Mouse (Mus musculus) activated CD4-positive, CD25-positive, alpha-beta regulatory T cell, adult 4 months (primary cell): ENCODE data around the gene Rtl4. TPM values are rescaled to one million over a fixed set of nuclear protein-coding genes. Genes with fewer than 3 reads are reported as not detected.

Experiments
- ATAC-seq: one replicate; pipeline ENCODE4 v1.8.0; 2017
- polyA plus RNA-seq, 2 experiments: library from polyadenylated mRNA; unstranded; fragments of 100-300 nt; shearing (Covaris generic); gene quantifications; one replicate each; pipeline ENCODE4 v1.2.1; 2017

Rtl4 gene
- polyA plus RNA-seq: not detected

DNA sequence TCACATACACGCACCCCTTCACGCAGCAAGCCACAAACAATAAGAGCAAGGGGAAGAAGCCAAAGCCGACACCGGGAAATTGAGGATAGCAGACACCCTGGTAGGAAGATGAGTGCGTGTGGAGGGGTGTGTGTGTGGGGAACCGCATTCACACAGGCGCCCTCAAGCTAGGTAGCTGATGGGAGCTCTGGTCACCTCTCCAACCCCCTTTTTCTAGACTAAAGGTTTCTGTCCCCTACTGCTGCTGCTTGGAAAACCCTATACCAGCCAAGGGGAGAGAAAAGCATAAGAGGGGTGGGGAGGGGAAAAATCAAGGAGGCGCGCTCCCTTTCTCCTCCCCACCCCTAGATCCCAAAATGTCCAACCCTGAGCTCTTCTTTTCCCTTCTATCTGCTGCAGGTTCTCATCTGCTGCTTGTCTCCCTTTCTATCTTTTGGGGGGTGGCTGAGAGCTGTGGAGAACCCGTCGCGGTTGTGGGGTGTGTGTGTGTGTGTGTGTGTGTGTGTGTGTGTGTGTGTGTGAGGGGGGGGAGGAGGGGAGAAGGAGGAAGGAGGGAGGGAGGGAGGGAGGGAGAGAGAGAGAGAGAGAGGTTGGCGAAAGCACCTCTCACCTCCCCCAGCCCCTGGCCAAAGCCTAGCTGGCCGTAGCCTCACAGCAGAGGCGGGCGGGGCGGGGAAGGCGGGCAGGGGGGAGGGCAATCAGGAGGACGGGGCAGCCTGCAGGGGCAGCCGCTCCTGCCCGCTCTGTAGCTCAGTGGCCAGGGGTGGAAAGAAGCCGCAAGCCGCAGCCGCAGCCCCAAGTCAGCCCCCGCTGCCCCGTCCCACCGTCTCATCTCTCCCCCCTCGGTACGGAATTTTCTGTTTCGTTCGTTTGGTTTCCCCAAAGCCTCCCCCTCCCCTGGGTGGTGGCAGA, at the start of gene Rtl4:
TSS of gene Rtl4 (plus strand) at position 701 of the 912 bp plus-strand sequence.
- no peak for ATAC-seq

DNA sequence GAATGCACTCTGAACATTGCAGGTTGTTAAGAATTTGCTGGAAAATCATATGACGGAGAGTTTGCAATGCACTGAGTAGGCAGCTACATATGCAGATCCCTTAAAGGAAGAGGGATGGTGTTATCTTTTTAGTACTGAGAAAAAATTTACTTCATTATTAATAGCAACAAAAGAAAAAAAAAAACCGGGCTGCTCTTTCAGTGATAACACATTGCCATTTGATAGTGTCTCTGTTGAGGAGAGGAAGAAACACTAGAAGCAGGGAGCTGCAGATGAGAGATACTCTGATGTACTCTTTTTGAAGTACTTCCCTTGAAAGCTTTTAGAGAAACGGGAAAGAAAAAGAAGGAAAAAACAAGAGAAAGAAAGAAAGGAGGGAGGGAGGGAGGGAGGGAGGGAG, 44.0 kb upstream of the Rtl4 start:
- ATAC-seq: no peak

DNA sequence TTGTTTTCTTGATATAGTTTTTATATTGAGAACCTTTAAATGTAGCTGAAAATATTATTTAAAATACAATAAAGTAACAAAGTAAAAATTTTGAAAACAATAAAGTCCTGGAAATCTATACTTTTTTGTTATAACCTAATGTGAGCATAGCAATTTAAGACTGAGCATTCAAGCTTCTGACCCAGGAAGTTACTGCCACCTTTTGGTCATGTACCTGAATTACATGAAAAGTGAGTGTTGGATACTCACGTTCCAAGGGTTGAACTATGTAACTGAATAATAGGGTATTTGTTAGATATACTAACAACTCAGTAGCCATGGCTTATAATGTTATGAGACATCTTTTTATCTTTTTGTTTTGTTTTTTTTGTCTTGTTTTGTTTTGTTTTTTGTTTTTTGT, 43.3 kb upstream of the Rtl4 start:
- no peak for ATAC-seq

DNA sequence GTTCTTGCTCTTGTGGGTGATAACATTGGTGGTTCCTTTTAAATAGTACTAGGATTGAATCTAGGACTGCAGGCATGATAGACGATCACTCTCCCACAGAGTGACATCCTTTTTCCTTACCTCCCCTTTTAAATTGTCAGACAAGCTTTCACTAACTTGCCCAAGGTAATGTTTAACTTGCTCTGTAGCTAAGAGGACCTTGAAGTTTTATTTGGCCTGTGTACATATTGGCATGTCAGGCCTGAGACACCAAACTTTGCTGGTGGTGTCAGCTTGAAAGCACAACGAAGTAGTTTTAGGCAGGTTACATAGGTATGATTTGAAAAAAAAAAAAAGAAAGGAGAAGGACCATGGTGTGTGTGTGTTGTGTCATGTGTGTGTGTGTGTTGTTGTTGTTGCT, 36.5 kb upstream of the Rtl4 start:
- no peak for ATAC-seq

DNA sequence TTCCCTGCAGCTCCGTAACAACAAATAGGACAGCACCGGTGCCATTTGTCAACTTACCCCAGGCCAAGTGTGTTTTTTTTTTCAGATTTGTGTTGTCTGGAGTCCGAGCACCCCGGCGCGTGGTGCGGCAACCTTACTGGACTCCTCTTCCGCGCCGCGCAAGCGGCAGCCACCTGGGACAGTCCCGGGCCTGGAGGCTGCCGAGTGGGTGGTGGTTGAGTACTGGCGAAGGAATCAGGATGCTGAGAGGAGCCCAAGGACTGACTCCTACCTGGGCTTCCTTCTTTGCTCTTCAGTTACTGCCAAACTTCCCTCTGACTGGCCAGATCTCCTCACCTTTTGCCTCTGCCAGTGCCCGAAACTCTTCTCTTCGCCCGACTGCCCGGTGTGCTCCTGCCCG, 965 bp upstream of the Rtl4 start:
- no peak for ATAC-seq

DNA sequence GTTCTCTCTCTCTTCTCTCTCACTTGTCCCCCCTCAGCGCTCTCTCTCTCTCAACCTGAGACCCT, 733 bp upstream of the Rtl4 start, which contains the start of gene Trpc5:
TSS of gene Trpc5 (minus strand) at position 39 of the 65 bp plus-strand sequence.
- no peak for ATAC-seq

DNA sequence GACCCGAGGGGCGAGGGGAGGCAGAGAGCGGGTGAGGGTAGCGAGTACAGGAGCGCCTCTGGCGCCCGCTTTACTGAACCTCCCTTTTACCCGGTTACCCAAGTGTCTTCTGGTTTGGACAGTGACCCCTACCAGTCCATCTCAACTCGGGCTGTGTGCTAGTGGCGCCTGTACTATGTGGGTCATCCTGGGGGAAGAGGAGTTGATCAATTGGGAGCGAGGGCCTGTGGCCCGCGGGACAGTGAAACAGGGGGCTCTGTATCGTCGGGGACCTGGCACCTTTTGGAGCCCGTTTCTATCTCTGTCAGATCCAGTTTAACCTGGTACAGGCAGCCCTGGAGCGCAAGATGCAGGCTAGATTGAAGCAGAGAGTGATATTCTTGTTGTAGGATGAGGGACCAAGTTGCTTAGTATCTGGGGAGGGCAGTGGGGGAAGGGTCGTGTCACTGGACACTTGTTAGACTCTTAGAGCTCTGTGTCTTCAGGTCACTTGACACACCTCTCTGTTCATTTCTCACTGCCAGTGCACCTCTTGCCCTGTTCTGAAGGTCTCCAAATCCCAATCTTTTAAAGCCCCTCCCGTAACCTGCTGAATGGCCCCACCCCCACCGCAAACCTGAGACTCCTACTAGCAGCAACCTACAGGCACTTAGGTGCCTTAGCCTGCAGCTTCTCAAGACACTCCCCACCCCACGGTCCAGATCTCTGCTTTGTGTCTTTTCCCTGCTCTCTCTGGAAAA, 582 bp downstream of the Rtl4 start:
- no peak for ATAC-seq

DNA sequence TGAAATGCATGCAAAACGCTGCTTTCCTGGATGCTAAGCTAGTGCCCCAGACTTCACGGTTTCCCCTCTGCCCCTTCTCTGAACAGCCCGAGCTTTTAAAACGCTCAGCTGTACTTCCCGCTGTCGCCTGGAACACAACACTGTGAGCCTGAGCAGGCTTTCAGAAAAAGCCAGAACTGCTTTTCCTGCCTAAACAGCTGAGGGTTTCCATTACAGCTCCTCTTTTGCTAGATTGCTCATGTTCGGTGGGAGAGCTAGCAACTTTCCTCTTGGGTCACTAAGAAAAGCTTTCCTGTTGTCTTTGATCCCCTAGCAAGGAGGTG, 1.1 kb downstream of the Rtl4 start:
- ATAC-seq: no peak

DNA sequence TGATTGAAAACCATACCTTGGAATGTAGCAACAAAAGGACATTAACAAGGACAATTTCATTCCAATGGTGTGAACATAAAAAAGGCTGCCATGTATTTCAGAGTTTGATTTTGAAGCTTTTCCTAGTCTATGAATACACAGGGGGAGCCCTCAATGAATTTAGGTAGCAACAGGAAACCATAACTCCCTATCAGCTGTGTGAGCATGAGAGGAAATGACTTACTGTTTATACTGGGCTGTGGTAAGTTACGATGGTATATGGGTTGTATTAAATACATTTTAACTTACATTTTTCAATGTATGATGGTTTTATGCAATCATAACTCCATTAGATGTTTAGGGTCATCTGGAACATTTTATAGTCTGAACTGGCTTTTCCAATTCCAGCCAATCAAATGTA, 27.6 kb downstream of the Rtl4 start:
- ATAC-seq: no peak

DNA sequence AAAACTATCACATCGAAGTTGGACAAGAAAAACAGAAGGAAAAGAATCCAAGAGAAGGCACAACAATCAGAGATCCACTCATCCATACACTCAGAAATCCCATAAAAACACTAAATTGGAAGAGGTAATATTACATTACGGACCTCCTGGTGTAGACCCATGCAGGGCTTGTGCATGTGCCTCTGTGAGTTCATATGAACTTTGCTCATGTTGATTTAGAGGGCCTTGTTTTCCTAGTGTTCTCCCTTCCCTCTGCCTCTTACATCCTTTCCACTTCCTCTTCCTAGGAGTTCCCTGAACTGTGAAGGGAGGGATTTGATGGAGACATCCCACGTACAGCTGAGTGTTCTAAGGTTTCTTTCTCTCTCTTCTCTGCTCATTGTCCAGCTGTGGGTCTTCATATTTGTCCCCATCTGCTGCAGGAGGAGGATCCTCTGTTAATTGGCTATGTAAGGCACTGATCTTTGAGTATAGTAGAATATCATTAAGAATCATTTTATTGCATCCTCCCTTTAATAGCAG, 58.9 kb downstream of the Rtl4 start:
- ATAC-seq: no peak

DNA sequence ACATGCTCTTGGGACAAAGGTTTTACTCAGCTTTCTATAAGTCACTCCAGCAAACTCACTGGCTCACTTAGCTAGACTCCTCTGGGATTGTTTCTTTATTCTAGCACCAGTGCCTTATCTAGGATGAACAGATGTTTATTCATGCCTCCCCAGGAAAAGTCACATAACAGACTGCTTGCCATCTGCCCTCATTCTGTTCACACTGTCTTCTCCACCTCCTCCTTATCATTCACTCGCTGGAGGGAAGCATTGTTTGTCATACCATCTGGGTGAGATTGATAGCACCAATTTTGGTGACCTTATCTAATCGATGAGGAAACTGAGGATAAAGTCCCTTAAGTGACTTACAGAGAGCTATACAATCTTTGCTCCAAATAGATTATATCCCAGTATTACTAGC, 298.3 kb downstream of the Rtl4 start:
- no peak for ATAC-seq

DNA sequence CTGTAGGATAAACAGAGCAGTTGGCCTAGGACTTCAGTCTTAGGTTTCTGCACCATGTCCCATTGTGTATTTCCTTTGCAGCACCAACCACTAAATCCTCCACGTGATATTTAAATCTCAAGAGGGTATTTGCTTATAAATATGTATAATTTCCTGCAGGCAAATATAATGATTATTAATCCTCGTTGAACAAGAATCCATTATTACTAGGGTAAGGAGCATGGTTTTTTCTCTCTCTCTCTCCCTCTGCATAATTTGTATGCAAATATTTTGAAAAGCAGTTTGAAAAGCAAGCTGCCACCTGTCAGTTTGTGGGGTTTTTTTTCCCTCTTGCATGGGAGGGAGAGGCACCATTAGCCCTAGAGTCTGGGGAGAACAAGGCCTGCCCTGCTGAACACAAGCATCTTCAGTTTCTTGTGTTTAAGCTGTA, 376.8 kb downstream of the Rtl4 start:
- no peak for ATAC-seq

DNA sequence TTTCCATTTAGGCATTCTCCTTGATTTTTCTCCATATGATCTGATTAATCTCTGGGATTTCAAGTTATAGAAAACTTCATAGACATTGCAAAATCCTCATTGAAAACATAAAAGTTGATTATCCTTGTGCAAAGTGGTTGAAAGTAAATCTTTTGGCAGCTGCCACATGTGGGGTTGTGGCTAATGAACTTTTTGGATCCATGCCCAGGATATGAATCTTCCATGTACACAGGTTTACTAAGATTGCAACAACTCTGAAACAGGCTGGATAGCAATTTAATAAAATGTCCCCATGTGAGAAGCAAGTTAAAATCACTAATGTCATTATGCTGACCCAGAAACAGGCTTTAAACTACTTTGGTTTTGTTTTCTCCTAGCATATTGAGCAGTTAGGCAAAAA, 401.1 kb downstream of the Rtl4 start:
- no peak for ATAC-seq

DNA sequence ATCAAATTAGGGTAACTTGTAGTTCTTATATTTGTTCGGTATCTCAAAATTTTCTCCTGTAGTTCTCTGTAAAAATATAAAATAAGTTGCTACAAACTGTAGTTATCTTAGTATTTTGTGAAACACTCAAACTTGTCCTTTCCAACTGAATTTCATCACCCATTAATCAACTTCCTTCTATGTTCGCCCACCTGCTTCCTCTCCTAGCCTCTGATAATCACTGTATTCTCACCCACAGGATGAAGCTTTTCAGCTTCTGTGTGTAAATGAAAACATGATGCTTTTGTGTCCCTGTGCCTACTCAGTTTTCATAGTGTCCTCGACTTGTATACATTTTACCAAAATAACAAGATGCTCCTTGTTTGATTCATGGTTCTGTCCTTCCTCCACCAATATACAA, 401.7 kb downstream of the Rtl4 start:
- ATAC-seq: no peak

DNA sequence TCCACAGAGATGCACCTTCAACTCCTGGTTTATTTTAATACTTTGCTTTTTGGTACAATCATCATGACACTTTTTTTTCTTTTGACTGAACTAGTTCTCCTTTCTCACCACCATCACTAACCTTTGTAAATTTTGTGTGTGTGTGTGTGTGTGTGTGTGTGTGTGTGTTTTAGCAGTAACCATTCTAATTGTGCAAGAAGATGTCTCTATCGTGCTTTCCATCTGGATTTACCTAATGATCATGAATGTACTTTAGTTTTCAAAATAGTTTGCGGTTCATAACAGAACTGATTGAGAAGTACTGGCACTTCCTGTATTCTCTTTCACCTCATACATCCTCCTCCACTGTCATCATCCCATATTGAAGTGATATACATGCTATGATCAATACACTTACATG, 402.3 kb downstream of the Rtl4 start:
- no peak for ATAC-seq

Other genes starting within 250 kb of the Rtl4 start
- gene Trpc5os, start 232.3 kb upstream of the Rtl4 start, polyA plus RNA-seq: under 1 TPM in 1 of 2 experiments, not detected in 1; 0.22 TPM
- not detected for gene Trpc5, start 727 bp upstream of the Rtl4 start, polyA plus RNA-seq